Mouse (Mus musculus) heart, embryonic 11.5 days (tissue): Measurements from ENCODE around the gene Pdcd1lg2. TPM values are rescaled to one million over a fixed set of nuclear protein-coding genes. Genes with fewer than 3 reads are reported as not detected.
A peak's percentile ranks its signal among the peaks of the same experiment; 100 is the strongest.

Experiments
- ATAC-seq: fragments of 200-750 bp; cut with Nextera tagmentation; replicated peaks from 2 replicates; pipeline ENCODE4 v1.8.0; 2017; ENCODE audit warnings: moderate library complexity; ENCODE audit not compliant: insufficient number of reproducible peaks, low FRiP score, low TSS enrichment
- H3K27ac ChIP-seq: fragments of 300-500 bp; sonication (generic); 2 replicates; pipeline ENCODE4 v1.5.1; 2014; ENCODE audit warnings: mild to moderate bottlenecking, low read depth, low read length
- H3K27me3 ChIP-seq: fragments of 300-500 bp; sonication (generic); 2 replicates; pipeline ENCODE4 v1.6.1; 2014; ENCODE audit warnings: mild to moderate bottlenecking, low read length, mixed read lengths; ENCODE audit not compliant: control insufficient read depth, insufficient read depth
- H3K36me3 ChIP-seq: fragments of 300-500 bp; sonication (generic); 2 replicates; pipeline ENCODE4 v1.6.1; 2014; ENCODE audit warnings: mild to moderate bottlenecking, low read length, moderate library complexity, mixed read lengths; ENCODE audit not compliant: control insufficient read depth, insufficient read depth
- H3K4me1 ChIP-seq: fragments of 300-500 bp; sonication (generic); 2 replicates; pipeline ENCODE4 v1.6.1; 2014; ENCODE audit warnings: low read length; ENCODE audit not compliant: control insufficient read depth, insufficient read depth
- H3K4me2 ChIP-seq: fragments of 300-500 bp; sonication (generic); 2 replicates; pipeline ENCODE4 v1.6.1; 2014; ENCODE audit warnings: mild to moderate bottlenecking, moderate library complexity
- H3K4me3 ChIP-seq: fragments of 300-500 bp; sonication (generic); 2 replicates; pipeline ENCODE4 v1.5.1; 2014; ENCODE audit warnings: low read depth, low read length
- H3K9ac ChIP-seq: fragments of 300-500 bp; sonication (generic); 2 replicates; pipeline ENCODE4 v1.6.1; 2014; ENCODE audit warnings: mild to moderate bottlenecking, low read depth, low read length, moderate library complexity
- H3K9me3 ChIP-seq: fragments of 300-500 bp; sonication (generic); replicated peaks from 2 replicates; pipeline ENCODE4 v1.6.1; 2016; ENCODE audit warnings: low read length; ENCODE audit not compliant: control insufficient read depth
- WGBS: fragments of 180-500 bp; shearing (Covaris S2); extraction: QIAGEN DNeasy Blood & Tissue Kit; methylation state at CpG from one replicate; pipeline ENCODE4 v1.1.7; 2014; ENCODE audit not compliant: insufficient replicate concordance; 5-methylcytosine and 5-hydroxymethylcytosine counted together
- polyA plus RNA-seq: library from polyadenylated mRNA; unstranded; fragments of >200 nt; fragmentation: Nextera tagmentation; extraction: Ambion mirVana; gene quantifications from 2 replicates; pipeline ENCODE4 v1.2.1, GENCODE M21; 2014

Gene Pdcd1lg2
- polyA plus RNA-seq = not detected in 2 replicates

DNA sequence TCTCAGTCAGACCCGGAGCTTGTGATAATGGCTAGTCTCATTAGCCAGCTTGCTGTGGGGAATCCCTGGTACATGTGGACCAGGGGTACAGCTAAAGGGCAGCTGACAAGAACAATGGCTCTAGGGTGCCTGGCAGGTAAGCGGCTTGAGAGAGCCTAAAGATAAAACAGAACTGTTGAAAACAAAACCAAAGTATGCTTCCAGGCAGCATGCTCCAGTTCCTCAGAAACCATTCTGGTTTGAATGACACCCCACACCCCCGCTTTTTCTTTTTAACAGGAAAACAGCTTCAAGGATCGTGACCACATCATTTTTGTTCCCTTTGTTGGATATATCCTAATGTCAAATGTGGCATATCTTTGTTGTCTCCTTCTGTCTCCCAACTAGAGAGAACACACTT, at the start of gene Pdcd1lg2:
Gene Pdcd1lg2, plus strand, starts transcription at position 301 of the 400 bp plus-strand sequence.
- ATAC-seq = no peak
- no peak within 1 kb of the TSS for H3K27ac ChIP-seq
- no peak within 1 kb of the TSS for H3K4me3 ChIP-seq
- H3K4me2 ChIP-seq = no peak within 1 kb of the TSS
- 78% methylated on average over 4 of the region's 4 CpGs for WGBS
- H3K4me1 ChIP-seq = no peaks in the 10 kb centered on the region
- no peaks in the 10 kb centered on the region for H3K36me3 ChIP-seq
- no peak within 1 kb of the TSS for H3K9ac ChIP-seq
- no peaks in the 10 kb centered on the region for H3K9me3 ChIP-seq
- H3K27me3 ChIP-seq = 0 out of 2 replicates have a peak, but pooled peaks cover 2% of the 10 kb centered on the region

- H3K9ac ChIP-seq = peak overlapping the region; percentile 71
- no peaks in the 10 kb centered on the region for H3K36me3 ChIP-seq
- H3K27ac ChIP-seq = no peak overlapping the region
- ATAC-seq = peak; percentile 98
- peaks cover 5% of the 10 kb centered on the region; the same call in 1 of the 2 replicates for H3K4me1 ChIP-seq
- H3K4me2 ChIP-seq = peak overlapping the region; percentile 67
- no peaks in the 10 kb centered on the region for H3K9me3 ChIP-seq
- peaks cover 4% of the 10 kb centered on the region; the same call in 1 of the 2 replicates for H3K27me3 ChIP-seq
- 3% methylated on average over 33 of the region's 33 CpGs for WGBS
- peak overlapping the region; percentile 68 for H3K4me3 ChIP-seq
These were observed 49.1 kb upstream of the Pdcd1lg2 start for GRCm38 (mm10) chr19:29361468-29362130.

DNA sequence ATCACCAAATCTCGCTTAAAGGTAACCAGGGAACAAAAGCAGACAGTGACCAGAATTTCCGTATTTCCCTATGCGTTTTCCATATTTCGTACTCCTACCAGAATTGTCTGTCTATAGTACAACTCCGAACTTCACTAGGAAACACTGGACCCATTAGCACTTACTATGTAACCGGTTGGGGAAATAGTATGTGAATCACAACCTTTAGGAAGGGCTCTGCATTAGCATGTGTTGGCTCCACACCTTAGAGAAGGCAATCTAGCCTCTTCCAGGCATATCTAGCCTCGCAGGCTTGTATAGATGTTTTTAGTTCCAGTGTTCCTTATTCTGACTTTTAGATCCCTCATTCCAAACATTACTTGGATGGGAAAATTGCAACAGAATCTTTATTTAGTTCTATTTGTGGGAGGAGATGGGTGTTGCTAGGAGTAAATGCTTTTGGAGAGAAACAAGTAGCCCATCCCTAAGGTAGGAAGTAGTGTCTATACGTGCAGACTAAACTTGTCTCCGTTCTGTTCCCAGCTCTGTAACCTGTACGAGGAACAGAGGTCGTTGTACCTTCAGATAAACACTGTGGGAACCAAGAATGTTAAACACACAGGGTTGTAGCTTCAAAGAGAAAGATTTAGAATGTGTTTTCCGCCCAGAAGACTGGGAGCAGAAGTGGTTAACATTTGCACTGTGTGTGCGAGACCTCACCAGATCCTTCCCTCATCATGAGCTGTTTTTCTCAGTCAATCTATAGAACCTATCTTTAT, 48.4 kb upstream of the Pdcd1lg2 start:
- peaks cover 5% of the 10 kb centered on the region; the same call in 1 of the 2 replicates for H3K4me1 ChIP-seq
- H3K36me3 ChIP-seq = no peaks in the 10 kb centered on the region
- H3K27ac ChIP-seq = no peak overlapping the region
- peak overlapping the region; percentile 71 for H3K9ac ChIP-seq
- peak overlapping the region; percentile 68 for H3K4me3 ChIP-seq
- WGBS = 41% methylated on average over 13 of the region's 13 CpGs
- no peaks in the 10 kb centered on the region for H3K9me3 ChIP-seq
- H3K27me3 ChIP-seq = peaks cover 4% of the 10 kb centered on the region; the same call in 1 of the 2 replicates
- peak overlapping the region; percentile 67 for H3K4me2 ChIP-seq
- ATAC-seq = no peak

GRCm38 (mm10) chr19:29363557-29363956, 47.2 kb upstream of the Pdcd1lg2 start:
- no peak for ATAC-seq
- 80% methylated on average over 7 of the region's 7 CpGs for WGBS
- H3K27me3 ChIP-seq = peaks cover 4% of the 10 kb centered on the region; the same call in 1 of the 2 replicates
- no peak overlapping the region for H3K4me2 ChIP-seq
- no peaks in the 10 kb centered on the region for H3K9me3 ChIP-seq
- H3K4me3 ChIP-seq = no peak overlapping the region
- H3K4me1 ChIP-seq = peaks cover 5% of the 10 kb centered on the region; the same call in 1 of the 2 replicates
- H3K36me3 ChIP-seq = no peaks in the 10 kb centered on the region
- H3K27ac ChIP-seq = no peak overlapping the region
- no peak overlapping the region for H3K9ac ChIP-seq

- H3K27me3 ChIP-seq = peaks cover 4% of the 10 kb centered on the region; the same call in 1 of the 2 replicates
- H3K4me1 ChIP-seq = peaks cover 5% of the 10 kb centered on the region; the same call in 1 of the 2 replicates
- H3K36me3 ChIP-seq = no peaks in the 10 kb centered on the region
- no peak overlapping the region for H3K27ac ChIP-seq
- H3K4me2 ChIP-seq = no peak overlapping the region
- no peaks in the 10 kb centered on the region for H3K9me3 ChIP-seq
- no peak overlapping the region for H3K4me3 ChIP-seq
- H3K9ac ChIP-seq = no peak overlapping the region
- WGBS = 66% methylated on average over 5 of the region's 5 CpGs
- ATAC-seq = no peak
These were observed 46.6 kb upstream of the Pdcd1lg2 start for GRCm38 (mm10) chr19:29364076-29364475.

DNA sequence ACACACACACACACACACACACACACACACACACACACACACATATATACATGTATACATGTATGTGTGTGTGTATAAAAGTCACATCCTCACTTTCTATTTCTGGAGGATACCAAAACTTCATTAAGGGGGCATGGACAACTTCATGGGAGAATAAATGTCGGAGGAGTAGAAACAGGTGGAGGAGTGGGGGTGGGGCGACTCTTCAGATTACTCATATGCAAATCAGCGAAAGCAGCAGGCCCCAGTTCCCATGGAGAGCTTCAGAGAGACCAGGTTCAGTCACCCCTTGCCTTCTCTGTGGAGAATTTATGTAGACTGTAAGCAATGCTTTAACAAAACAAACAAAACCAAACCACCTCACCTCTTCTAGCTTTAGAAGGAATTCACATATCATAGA, 45.6 kb upstream of the Pdcd1lg2 start:
- H3K4me3 ChIP-seq = no peak overlapping the region
- no peak overlapping the region for H3K4me2 ChIP-seq
- no peak for ATAC-seq
- H3K4me1 ChIP-seq = peaks cover 5% of the 10 kb centered on the region; the same call in 1 of the 2 replicates
- H3K9ac ChIP-seq = no peak overlapping the region
- H3K27me3 ChIP-seq = peaks cover 4% of the 10 kb centered on the region; the same call in 1 of the 2 replicates
- H3K9me3 ChIP-seq = no peaks in the 10 kb centered on the region
- 20% methylated on average over 3 of the region's 3 CpGs for WGBS
- H3K36me3 ChIP-seq = no peaks in the 10 kb centered on the region
- H3K27ac ChIP-seq = no peak overlapping the region

DNA sequence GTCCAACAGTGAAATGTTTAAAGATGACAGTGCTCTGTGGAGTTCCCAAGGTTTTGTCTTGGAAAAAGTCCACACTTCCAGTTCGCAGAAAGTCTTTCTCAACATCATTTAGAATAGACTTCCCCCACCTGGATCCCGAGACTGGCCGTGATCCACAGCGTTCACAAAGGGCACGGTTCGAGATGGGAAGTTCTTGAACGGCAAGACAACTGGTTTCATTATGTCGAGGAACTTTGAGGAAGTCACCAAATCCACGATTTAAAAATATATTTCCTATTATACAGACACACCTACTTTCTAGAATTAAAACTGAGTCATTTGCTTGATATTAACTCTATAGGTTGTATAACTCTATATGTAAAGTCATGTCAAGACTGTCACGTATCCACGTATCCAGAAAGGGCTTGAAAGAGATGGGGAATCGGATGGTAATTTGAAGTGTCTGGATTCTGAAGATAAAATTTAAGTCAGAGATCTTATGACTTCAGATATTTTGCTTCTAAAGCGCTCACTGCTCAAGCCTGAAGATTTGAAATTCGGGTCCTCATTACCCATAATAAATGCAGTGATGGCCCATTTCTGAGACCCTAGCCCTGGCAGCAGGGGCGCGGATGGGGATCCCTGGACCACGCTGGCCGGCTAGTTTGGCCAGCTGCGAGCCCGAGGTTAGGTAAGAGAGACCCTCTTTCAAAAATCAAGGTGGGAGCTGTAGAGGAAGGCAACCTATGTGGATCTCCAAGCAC, 44.3 kb upstream of the Pdcd1lg2 start:
- Histone ChIP-seq H3K27me3 (peaks cover 4% of the 10 kb centered on the region; the same call in 1 of the 2 replicates), H3K4me2 (peak overlapping the region; percentile 74), H3K4me3 (peak overlapping the region; percentile 60), H3K27ac (no peak overlapping the region), H3K9ac (peak overlapping the region; percentile 25), H3K9me3 (no peaks in the 10 kb centered on the region), H3K4me1 (peaks cover 5% of the 10 kb centered on the region; the same call in 1 of the 2 replicates), H3K36me3 (no peaks in the 10 kb centered on the region)
- no peak for ATAC-seq
- WGBS = 45% methylated on average over 20 of the region's 20 CpGs

- H3K4me2 ChIP-seq = peak within 1 kb of the TSS; percentile 74
- peaks cover 4% of the 10 kb centered on the region; the same call in 1 of the 2 replicates for H3K27me3 ChIP-seq
- no peak within 1 kb of the TSS for H3K27ac ChIP-seq
- WGBS = 2% methylated on average over 26 of the region's 26 CpGs
- H3K4me1 ChIP-seq = peaks cover 5% of the 10 kb centered on the region; the same call in 1 of the 2 replicates
- H3K9ac ChIP-seq = peak within 1 kb of the TSS; percentile 25
- H3K9me3 ChIP-seq = no peaks in the 10 kb centered on the region
- H3K36me3 ChIP-seq = no peaks in the 10 kb centered on the region
- ATAC-seq = peak; percentile 68; the same call in 1 of the 2 replicates
- peak within 1 kb of the TSS; percentile 60 for H3K4me3 ChIP-seq
These were observed 43.6 kb upstream of the Pdcd1lg2 start, which contains the start of the genes Plgrkt and Cd274 for GRCm38 (mm10) chr19:29366969-29367622. Gene Plgrkt (minus strand): TSS chr19:29367390. Gene Cd274 (plus strand): TSS chr19:29367455.
